Mouse (Mus musculus) heart, adult 2 months (tissue): ENCODE measurements at regions not wholly inside any gene's neighbourhood (a gene's known extent, or its start where the extent isn't known, plus 50 kb on each side); places are given as distances from the start of the nearest gene placed in this dataset.

Experiments
- CTCF ChIP-seq: fragments of 200-600 bp; IDR thresholded peaks from 2 replicates; pipeline ENCODE4 v1.8.1; 2022; ENCODE audit warnings: antibody characterized with exemption, mild to moderate bottlenecking, moderate library complexity
- POLR2A ChIP-seq: fragments of 200-500 bp; IDR thresholded peaks from 2 replicates; pipeline ENCODE4 v1.6.1; 2011; ENCODE audit warnings: mild to moderate bottlenecking, low read depth, low read length, control low read depth; ENCODE audit not compliant: insufficient read depth

DNA sequence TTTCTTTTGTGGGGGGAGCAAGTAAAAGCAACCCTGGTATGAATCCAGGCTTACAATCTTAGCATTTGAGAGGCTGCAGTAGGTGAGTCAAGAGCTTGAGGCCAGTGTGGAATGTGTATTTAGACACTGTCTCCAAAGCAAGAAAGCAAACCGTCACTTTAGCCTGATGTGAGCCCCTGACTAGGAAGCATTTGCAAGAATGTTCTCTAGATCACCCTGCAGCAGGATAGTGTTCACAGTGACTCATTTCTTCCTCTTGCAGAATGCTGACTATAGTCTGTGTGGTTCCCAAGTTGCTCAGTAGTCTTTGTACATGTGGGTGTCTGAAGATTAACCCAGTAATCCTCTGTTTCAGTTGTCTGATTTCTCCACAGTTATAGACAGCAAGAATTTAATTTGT, 88.7 kb upstream of the Nectin3 start:
- TF ChIP-seq POLR2A (no peak), CTCF (no peak)
